Mouse (Mus musculus): Measurements from ENCODE around the gene Zswim3. TPM values are rescaled to one million over a fixed set of nuclear protein-coding genes. Genes with fewer than 3 reads are reported as not detected.
A peak's percentile ranks its signal among the peaks of the same experiment; 100 is the strongest.
"Not testable (repeated sequence)": the region's sequence is repeated elsewhere in the genome, so short reads cannot be mapped to it uniquely, and the experiment has no call there.

Gene Zswim3
- polyA plus RNA-seq, 1 experiment from 2014 or later: 16.9 TPM

DNA sequence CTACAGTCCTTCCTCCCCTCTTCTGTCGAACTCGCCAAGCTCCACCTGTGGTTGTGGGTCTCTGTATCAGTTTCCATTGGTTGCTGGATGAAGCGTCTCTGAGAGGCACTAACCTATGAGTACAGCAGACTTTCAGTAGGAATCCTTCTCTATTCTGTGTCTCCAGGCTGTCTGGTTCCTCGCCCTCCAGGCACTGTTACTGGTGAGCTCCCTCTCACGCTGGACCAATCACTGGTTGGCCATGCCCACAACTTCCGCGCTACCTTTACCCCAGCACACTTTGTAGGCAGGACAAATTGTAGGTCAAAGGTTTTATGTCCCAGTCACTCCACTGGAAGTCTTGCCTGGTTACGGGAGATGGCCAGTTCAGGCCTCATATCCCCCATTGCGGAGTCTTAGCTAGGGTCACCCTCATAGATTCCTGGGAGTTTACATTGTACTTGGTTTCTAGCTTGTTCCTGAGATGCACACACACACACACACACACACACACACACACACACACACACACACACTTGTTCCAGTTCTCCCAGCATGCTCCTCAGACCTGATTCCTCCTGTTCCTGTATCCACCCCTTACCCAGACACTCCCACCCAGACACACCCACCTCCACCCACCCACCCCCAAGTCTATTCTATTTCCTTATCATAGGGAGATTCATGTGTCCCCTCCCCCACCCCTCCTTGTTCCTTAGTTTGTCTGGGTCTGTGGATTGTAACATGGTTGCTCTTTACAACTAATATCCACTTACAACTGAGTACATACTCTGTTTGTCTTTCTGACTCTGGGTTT is 54.9 kb downstream of the Zswim3 start:
- ATAC-seq (ENCODE audit: low read depth): no peak
- Histone ChIP-seq H3K27me3 (ENCODE audit: control insufficient read depth, insufficient read depth, low read length) (peaks cover 3% of the 10 kb centered on the region; the same call in 1 of the 2 replicates), H3K27ac (ENCODE audit: low read depth, low read length) (no peak overlapping the region), H3K4me2 (ENCODE audit: low read depth, low read length) (no peak overlapping the region), H3K4me3 (ENCODE audit: low read depth, low read length) (no peak overlapping the region), H3K36me3 (ENCODE audit: control insufficient read depth, insufficient read depth, low read length) (no peaks in the 10 kb centered on the region), H3K9me3 (ENCODE audit: control insufficient read depth, low read length) (no peaks in the 10 kb centered on the region), H3K4me1 (ENCODE audit: control insufficient read depth, insufficient read depth, low read length) (peaks cover 15% of the 10 kb centered on the region; the same call in 1 of the 2 replicates), H3K9ac (replicated peaks; ENCODE audit: low read depth, low read length) (no peak overlapping the region)
- 51% methylated on average over 9 of the region's 9 CpGs for WGBS

DNA sequence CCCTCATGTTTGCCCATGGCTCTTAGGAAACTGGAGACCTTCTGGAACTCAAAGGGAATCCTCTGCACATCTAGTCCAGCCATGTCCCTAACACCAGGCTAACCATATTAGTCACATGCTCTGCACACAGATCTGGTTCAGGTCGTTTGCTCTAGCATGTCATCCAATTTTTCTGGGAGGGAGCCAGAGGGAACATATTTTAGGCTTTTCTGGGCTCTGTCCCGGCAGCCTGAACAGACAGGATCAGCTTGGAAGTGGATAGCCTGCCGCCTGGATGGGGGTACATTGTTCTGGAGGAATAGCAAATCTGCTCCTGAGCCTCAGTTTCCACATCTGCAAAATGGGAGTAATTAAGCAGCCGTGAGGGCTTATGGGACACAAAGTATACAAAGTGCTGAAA is 56.2 kb downstream of the Zswim3 start:
- 81% methylated on average over 4 of the region's 4 CpGs for WGBS
- H3K27ac ChIP-seq (ENCODE audit: low read depth, low read length): 0 out of 2 replicates have a peak overlapping the region, but pooled peaks have one; percentile 57
- ATAC-seq (ENCODE audit: low read depth): no peak

GRCm38 (mm10) chr2:164862179-164862861 is 57.4 kb downstream of the Zswim3 start:
- Histone ChIP-seq H3K4me1 (ENCODE audit: control insufficient read depth, insufficient read depth, low read length) (peaks cover 9% of the 10 kb centered on the region; the same call in 1 of the 2 replicates), H3K9ac (replicated peaks; ENCODE audit: low read depth, low read length) (no peak overlapping the region), H3K27me3 (ENCODE audit: control insufficient read depth, insufficient read depth, low read length) (no peaks in the 10 kb centered on the region), H3K4me3 (ENCODE audit: low read depth, low read length) (no peak overlapping the region), H3K9me3 (ENCODE audit: control insufficient read depth, low read length) (no peaks in the 10 kb centered on the region), H3K27ac (ENCODE audit: low read depth, low read length) (peak overlapping the region; percentile 57; the same call in 1 of the 2 replicates), H3K36me3 (ENCODE audit: control insufficient read depth, insufficient read depth, low read length) (no peaks in the 10 kb centered on the region), H3K4me2 (ENCODE audit: low read depth, low read length) (no peak overlapping the region)
- peak; percentile 58; the same call in 1 of the 2 replicates for ATAC-seq (ENCODE audit: low read depth)
- WGBS: 29% methylated on average over 9 of the region's 9 CpGs

More for the DNA sequence above, 56.2 kb downstream of the Zswim3 start:
- no peak overlapping the region for H3K4me3 ChIP-seq (ENCODE audit: low read depth, low read length)
- H3K4me1 ChIP-seq (ENCODE audit: control insufficient read depth, insufficient read depth, low read length): peaks cover 14% of the 10 kb centered on the region; the same call in 1 of the 2 replicates
- no peaks in the 10 kb centered on the region for H3K9me3 ChIP-seq (ENCODE audit: control insufficient read depth, low read length)
- H3K27me3 ChIP-seq (ENCODE audit: control insufficient read depth, insufficient read depth, low read length): peaks cover 3% of the 10 kb centered on the region; the same call in 1 of the 2 replicates
- no peak overlapping the region for H3K4me2 ChIP-seq (ENCODE audit: low read depth, low read length)
- no peaks in the 10 kb centered on the region for H3K36me3 ChIP-seq (ENCODE audit: control insufficient read depth, insufficient read depth, low read length)
- no peak overlapping the region for H3K9ac ChIP-seq (replicated peaks; ENCODE audit: low read depth, low read length)

- H3K27me3 ChIP-seq (ENCODE audit: control insufficient read depth, insufficient read depth, low read length); H3K4me2 ChIP-seq (ENCODE audit: low read depth, low read length); H3K9ac ChIP-seq (replicated peaks; ENCODE audit: low read depth, low read length); H3K4me1 ChIP-seq (ENCODE audit: control insufficient read depth, insufficient read depth, low read length); H3K4me3 ChIP-seq (ENCODE audit: low read depth, low read length); H3K27ac ChIP-seq (ENCODE audit: low read depth, low read length); H3K36me3 ChIP-seq (ENCODE audit: control insufficient read depth, insufficient read depth, low read length); H3K9me3 ChIP-seq (ENCODE audit: control insufficient read depth, low read length); ATAC-seq (ENCODE audit: low read depth): not testable (repeated sequence)
- WGBS: 90% methylated on average over 7 of the region's 9 CpGs
Measured at GRCm38 (mm10) chr2:164863411-164863810, 58.5 kb downstream of the Zswim3 start.

- Histone ChIP-seq H3K9me3 (ENCODE audit: control insufficient read depth, low read length) (no peaks in the 10 kb centered on the region), H3K36me3 (ENCODE audit: control insufficient read depth, insufficient read depth, low read length) (no peaks in the 10 kb centered on the region), H3K9ac (replicated peaks; ENCODE audit: low read depth, low read length) (no peak overlapping the region), H3K27ac (ENCODE audit: low read depth, low read length) (no peak overlapping the region), H3K4me1 (ENCODE audit: control insufficient read depth, insufficient read depth, low read length) (0 out of 2 replicates have a peak, but pooled peaks cover 3% of the 10 kb centered on the region), H3K4me2 (ENCODE audit: low read depth, low read length) (no peak overlapping the region), H3K4me3 (ENCODE audit: low read depth, low read length) (no peak overlapping the region), H3K27me3 (ENCODE audit: control insufficient read depth, insufficient read depth, low read length) (no peaks in the 10 kb centered on the region)
- ATAC-seq (ENCODE audit: low read depth): no peak
- whole genome bisulfite sequencing: 91% methylated on average over 4 of the region's 4 CpGs
Measured at GRCm38 (mm10) chr2:164864593-164864992, 59.7 kb downstream of the Zswim3 start.

GRCm38 (mm10) chr2:164866741-164867551 is 62.0 kb downstream of the Zswim3 start:
- Histone ChIP-seq H3K4me2 (ENCODE audit: low read depth, low read length) (no peak overlapping the region), H3K4me1 (ENCODE audit: control insufficient read depth, insufficient read depth, low read length) (0 out of 2 replicates have a peak, but pooled peaks cover 2% of the 10 kb centered on the region), H3K36me3 (ENCODE audit: control insufficient read depth, insufficient read depth, low read length) (no peaks in the 10 kb centered on the region), H3K9me3 (ENCODE audit: control insufficient read depth, low read length) (no peaks in the 10 kb centered on the region), H3K27ac (ENCODE audit: low read depth, low read length) (no peak overlapping the region), H3K9ac (replicated peaks; ENCODE audit: low read depth, low read length) (no peak overlapping the region), H3K4me3 (ENCODE audit: low read depth, low read length) (no peak overlapping the region), H3K27me3 (ENCODE audit: control insufficient read depth, insufficient read depth, low read length) (no peaks in the 10 kb centered on the region)
- 56% methylated on average over 16 of the region's 16 CpGs for WGBS
- no peak for ATAC-seq (ENCODE audit: low read depth)

GRCm38 (mm10) chr2:164867566-164867965 is 62.7 kb downstream of the Zswim3 start:
- 91% methylated on average over 7 of the region's 7 CpGs for WGBS
- Histone ChIP-seq H3K4me3 (ENCODE audit: low read depth, low read length) (no peak overlapping the region), H3K27me3 (ENCODE audit: control insufficient read depth, insufficient read depth, low read length) (no peaks in the 10 kb centered on the region), H3K4me2 (ENCODE audit: low read depth, low read length) (no peak overlapping the region), H3K4me1 (ENCODE audit: control insufficient read depth, insufficient read depth, low read length) (no peaks in the 10 kb centered on the region), H3K9me3 (ENCODE audit: control insufficient read depth, low read length) (no peaks in the 10 kb centered on the region), H3K27ac (ENCODE audit: low read depth, low read length) (no peak overlapping the region), H3K9ac (replicated peaks; ENCODE audit: low read depth, low read length) (no peak overlapping the region), H3K36me3 (ENCODE audit: control insufficient read depth, insufficient read depth, low read length) (no peaks in the 10 kb centered on the region)
- no peak for ATAC-seq (ENCODE audit: low read depth)

- Histone ChIP-seq H3K27ac (ENCODE audit: low read depth, low read length) (no peak overlapping the region), H3K27me3 (ENCODE audit: control insufficient read depth, insufficient read depth, low read length) (no peaks in the 10 kb centered on the region), H3K9me3 (ENCODE audit: control insufficient read depth, low read length) (no peaks in the 10 kb centered on the region), H3K36me3 (ENCODE audit: control insufficient read depth, insufficient read depth, low read length) (no peaks in the 10 kb centered on the region), H3K4me3 (ENCODE audit: low read depth, low read length) (no peak overlapping the region), H3K4me2 (ENCODE audit: low read depth, low read length) (no peak overlapping the region), H3K4me1 (ENCODE audit: control insufficient read depth, insufficient read depth, low read length) (no peaks in the 10 kb centered on the region), H3K9ac (replicated peaks; ENCODE audit: low read depth, low read length) (no peak overlapping the region)
- ATAC-seq (ENCODE audit: low read depth): no peak
- 77% methylated on average over 7 of the region's 7 CpGs for WGBS
Measured at GRCm38 (mm10) chr2:164868491-164868890, 63.6 kb downstream of the Zswim3 start.

Data from neural tube, embryonic 14.5 days (tissue).